Mouse (Mus musculus) thymus, postnatal 10 days (tissue): Measurements from ENCODE around the gene Pbx2.

Experiments used
- DNase-seq, 2 experiments: peaks; one replicate each; pipeline ENCODE4 v3.0.0; 2021; ENCODE audit warnings: low spot score in 2 of 2

Pbx2 gene

DNA sequence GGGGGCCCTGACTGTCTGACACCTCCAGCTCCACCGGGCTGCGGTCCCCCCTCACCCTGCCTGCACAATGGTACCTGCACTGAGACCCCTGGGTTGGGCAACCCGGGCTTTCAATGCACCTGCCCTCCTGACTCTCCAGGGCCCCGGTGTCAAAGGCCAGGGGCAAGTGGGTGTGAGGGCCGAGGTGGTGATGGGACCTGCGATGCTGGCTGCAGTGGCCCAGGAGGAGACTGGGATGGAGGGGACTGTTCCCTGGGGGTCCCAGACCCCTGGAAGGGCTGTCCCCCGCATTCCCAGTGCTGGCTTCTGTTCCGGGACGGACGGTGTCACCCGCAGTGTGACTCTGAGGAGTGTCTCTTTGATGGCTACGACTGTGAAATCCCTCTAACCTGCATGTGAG lies 8.5 kb upstream of the Pbx2 start:
- no peak for DNase-seq

DNA sequence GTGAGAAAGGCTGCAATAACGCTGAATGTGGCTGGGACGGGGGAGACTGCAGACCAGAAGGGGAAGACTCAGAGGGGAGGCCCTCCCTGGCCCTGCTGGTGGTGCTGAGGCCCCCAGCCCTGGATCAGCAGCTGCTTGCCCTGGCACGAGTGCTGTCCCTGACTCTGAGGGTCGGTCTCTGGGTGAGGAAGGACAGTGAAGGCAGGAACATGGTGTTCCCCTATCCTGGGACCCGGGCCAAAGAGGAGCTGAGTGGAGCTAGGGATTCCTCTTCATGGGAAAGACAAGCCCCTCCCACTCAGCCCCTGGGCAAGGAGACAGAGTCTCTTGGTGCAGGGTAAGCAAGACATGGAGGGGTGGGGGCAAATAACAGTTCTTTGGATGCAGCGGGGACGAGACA lies 7.7 kb upstream of the Pbx2 start:
- DNase-seq: no peak

DNA sequence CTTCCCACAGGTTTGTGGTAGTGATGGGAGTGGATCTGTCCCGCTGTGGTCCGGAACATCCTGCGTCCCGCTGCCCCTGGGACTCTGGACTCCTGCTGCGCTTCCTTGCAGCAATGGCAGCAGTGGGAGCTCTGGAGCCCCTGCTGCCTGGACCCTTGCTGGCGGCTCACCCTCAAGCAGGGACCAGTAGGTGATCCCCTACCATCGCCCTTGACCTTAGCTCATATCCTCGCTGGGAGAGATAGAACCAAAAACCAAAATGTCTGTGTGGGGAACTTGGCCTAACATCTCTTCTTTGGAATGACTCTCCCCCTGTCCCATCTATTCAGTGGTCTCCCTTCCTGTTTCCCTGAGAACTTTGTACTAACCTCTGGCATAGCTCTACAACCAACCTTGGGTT lies 7.2 kb upstream of the Pbx2 start:
- no peak for DNase-seq

DNA sequence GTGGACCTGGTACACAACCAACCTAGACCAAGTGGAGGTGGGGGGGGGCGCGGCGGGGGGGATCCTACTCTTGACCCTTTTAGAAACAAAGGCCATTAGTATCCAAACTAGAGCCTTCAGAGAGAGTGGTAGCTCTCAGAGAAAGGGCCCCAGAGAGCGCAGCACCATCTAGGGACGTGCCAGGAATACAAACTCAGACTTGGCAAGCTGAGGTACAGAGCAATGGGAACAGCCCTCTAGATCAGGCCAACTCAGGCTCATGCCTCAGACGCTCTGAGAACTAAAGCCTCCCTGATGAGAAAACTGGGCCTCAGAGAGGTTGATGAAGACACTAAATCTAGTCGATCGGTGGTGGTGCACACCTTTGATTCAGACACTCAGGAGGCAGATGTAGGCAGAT lies 5.9 kb upstream of the Pbx2 start:
- no peak for DNase-seq

DNA sequence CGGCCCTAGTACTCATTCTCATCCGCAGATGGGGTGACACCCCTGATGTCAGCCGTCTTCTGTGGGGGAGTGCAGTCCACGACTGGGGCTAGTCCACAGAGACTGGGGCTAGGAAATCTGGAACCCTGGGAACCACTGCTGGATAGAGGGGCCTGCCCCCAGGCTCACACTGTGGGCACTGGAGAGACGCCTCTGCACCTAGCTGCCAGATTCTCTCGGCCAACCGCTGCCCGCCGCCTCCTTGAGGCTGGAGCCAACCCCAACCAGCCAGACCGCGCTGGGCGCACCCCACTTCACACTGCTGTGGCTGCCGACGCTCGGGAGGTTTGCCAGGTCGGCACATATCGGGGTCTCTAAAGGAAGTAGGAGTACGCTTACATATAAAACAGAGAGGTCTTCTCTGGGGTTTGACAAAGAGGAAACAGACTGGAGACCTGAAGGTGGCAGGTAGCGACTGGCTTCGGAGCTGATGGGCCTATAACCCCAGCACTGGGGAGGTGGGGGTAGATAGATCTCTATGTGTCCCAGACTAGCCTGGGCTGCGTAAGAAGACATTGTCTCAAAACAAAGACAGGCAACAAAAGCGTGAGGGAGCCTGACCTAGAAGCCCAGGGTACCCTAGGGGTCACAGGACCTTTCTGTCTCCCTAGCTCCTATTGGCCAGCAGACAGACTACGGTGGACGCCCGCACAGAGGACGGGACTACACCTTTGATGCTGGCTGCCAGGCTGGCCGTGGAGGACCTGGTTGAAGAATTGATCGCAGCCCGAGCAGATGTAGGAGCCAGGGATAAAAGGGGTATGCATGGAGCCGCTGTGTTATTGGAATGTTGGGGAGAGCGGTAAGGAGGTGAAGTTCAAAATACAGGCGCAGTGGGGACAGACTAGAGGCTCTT lies 4.9 kb upstream of the Pbx2 start:
- DNase-seq: no peak

DNA sequence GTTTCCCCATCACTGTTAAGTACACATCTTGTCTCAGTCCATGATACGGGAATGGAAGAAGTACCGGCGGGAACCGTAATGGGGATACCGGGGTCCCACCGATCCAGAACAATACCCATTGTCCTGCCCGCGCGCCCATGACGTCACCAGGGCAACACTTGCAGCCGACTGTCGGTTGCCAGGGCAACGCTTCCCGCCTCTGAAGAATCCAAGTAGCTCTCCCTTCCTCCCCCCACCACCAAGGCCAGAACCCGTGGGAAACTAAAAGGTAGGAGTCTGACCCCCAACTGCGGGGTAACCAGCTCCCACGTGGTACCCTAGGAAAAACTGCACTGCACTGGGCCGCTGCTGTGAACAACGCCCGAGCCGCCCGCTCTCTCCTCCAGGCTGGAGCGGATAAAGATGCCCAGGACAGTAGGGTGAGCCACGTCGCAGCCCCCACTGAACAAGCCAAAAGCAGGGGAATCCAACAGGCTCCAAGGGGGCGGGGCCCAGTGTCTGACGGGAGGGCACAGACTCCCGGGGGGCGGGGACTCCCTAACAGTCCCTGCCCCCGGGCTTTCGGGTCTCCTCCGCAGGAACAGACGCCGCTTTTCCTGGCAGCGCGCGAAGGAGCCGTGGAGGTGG lies 4.2 kb upstream of the Pbx2 start:
- peak; percentile 87 to 88 for DNase-seq

DNA sequence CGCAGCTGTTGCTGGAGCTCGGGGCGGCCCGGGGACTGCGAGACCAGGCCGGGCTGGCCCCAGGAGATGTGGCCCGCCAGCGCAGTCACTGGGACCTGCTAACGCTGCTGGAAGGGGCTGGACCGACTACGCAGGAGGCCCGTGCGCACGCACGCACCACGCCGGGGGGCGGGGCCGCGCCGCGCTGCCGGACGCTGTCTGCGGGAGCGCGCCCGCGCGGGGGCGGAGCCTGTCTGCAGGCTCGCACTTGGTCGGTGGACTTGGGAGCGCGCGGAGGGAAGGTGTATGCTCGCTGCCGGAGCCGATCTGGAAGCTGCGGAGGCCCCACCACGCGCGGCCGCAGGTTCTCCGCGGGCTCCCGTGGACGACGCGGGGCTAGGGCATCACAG lies 3.6 kb upstream of the Pbx2 start:
- DNase-seq: peak; percentile 95 to 97

DNA sequence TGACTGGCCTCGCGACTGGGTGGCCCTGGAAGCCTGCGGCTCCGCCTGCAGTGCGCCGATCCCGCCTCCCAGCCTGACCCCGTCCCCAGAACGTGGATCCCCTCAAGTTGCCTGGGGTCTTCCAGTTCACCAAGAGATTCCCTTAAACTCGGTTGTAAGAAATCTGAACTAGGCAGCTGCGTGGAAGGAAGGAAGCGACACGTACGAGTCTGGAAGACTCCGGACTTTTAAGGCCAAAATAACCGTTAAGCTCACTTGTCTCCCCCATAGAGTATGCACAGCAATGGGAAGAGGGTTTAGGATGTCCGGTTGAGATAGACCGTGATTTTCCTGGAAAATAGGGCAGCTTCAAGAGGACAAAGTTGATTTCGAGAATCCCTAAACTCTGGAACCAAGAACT lies 3.3 kb upstream of the Pbx2 start:
- no peak for DNase-seq

DNA sequence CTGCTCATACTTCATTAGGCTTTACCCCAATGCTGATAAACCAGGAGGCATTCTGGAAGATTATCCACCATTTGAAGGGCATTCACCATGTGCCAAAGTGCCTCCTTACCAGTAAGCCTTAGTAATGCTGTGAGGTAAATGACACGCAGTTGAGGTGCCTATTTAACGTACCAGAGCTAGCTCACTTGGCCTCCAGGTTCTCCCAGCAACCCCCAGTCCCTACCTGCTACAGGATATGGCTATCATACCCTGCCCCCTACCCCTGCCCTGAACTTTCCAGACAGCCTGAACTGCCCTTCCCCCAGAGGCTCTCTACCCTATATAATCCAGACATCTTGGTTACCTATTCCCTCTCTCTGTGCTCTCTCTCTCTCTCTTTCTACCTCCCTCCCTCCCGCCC lies 2.3 kb upstream of the Pbx2 start:
- DNase-seq: no peak

DNA sequence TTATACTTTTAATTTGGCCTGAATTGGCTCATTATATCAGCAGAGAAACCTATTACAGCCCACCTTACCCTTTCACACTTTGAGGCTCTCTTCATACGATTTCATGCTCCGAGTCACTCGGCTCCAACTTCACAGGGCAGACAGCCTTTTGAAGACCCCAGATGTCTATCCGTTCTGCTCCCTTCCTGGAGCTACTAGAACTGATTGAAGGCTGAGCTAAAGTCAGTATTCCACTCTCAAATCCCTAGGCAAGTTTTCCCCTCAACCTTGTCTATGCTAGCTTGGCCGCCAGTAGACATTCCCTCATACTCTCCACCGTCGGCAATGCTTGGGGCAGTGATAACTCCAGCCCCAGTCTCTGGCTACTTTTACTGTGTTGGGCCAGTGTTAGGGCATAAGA lies 1.9 kb upstream of the Pbx2 start:
- no peak for DNase-seq

DNA sequence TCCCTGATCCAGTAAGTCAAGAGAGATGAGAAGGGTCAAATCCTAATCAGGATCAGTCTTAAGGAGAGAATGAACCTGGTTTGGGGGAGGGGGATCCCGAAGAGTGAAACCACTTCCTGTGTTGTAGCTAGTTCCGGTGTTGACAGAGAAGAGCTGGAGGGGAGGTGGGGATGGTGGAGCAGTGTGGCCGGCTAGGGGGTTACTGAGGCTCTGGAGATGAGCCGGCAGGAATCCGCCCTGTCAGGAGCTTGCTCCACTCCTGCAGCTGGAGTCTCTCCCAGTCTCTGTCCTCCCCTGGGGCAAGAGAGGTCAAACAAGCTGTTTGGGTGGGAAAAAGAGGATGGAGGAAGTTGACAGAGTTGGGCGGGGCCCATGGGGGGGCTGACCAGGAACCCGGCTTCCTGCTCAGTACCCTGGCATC lies 1.4 kb upstream of the Pbx2 start, which contains the start of gene Gpsm3:
TSS of gene Gpsm3 (plus strand) at position 126 of the 421 bp plus-strand sequence.
- DNase-seq: peak; percentile 71 to 74

DNA sequence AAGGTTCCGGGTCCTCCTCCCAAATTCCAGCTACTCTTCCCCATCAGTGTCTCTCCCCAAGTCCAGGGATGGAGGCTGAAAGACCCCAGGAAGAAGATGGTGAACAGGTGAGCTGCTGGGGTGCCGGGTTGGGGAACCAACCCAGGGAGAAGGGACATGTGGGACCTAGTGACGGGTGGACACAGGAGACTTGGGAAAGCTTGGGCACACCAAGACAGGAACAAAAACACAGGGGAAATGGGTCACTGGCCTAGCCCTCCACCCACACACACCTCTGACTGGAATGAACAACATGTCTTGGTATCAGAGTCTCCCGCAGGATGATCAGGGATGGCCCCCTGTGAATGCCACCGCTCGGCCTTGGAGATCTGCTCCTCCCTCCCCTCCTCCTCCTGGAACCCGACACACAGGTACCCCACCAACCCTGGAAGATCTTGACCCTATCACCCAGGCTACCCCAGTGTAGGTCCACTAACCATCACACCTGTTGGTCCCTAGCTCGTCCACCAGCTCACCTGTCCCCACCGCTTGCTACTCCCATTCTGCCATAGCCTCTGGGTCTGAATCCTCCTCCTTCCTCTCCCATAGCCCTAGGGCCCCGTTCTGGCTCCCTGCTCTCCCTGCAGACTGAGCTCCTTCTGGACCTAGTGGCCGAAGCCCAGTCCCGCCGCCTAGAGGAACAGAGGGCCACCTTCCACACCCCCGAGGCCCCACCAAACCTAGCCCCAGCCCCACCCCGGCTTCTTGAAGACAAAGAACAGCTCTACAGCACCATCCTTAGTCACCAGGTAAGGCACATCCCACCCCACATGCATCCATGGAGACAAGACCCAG lies 695 bp upstream of the Pbx2 start:
- DNase-seq: peak; percentile 32 to 38

DNA sequence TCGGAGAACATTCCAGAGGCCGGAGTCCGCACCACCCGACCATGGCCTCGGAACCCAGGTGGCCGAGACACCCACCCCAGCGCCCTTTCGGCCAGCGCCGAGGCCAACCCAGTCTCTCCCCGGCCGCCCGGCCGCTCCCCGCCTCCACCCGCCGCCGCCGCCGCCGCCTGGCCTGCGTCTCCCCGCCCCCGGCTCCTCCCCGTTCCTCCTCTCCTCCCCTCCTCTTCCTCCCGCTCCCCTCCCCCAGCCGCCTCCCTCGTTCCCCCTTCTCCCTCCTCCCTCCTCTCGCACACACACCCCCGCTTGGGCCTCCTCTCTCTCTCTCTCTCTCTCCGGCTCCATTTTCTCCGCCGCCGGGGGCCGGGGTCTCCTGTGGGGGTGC lies 919 bp downstream of the Pbx2 start:
- DNase-seq: peak; percentile 86 to 95

DNA sequence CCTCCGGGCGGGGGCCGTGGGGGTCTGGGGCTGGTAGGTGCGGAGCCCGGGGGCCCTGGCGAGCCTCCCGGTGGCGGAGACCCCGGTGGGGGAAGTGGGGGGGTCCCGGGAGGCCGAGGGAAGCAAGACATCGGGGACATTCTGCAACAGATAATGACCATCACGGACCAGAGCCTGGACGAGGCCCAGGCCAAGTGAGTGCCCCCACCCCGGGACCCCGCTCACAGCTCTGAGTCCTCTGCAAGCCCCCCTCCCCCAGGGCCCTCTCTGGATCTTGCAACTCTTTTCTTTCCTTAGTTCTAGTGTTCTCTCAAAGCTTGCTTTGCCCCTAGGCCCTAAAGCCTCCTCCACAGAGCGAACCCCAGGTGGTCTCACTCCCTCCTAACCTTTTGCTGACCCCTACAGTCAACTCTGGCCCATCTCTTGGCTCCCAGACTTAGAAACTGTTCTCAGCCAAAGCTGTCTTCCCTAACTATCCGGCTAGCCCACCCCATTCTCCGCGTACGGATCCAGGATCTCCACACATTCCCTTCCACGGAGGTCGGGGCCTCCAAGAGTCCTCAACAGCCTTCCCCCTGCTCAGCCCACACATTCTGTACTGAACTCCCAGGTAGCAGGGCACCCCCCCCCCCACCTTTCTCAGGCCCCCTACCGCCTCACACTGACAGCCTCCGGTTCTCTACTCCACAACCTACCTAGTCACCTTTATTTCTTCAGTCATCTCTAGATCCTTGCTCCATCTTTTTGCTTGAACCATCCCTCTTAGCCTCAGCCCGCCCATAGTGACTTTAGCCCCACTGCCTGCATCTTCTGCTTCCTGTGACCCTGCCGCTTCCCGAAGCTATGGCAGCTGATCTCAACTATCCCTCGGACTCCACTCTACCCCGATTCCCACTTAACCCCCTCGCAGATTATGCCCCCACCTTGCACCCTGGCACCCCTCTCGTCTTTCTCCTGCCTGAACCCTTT lies 1.8 kb downstream of the Pbx2 start:
- no peak for DNase-seq

DNA sequence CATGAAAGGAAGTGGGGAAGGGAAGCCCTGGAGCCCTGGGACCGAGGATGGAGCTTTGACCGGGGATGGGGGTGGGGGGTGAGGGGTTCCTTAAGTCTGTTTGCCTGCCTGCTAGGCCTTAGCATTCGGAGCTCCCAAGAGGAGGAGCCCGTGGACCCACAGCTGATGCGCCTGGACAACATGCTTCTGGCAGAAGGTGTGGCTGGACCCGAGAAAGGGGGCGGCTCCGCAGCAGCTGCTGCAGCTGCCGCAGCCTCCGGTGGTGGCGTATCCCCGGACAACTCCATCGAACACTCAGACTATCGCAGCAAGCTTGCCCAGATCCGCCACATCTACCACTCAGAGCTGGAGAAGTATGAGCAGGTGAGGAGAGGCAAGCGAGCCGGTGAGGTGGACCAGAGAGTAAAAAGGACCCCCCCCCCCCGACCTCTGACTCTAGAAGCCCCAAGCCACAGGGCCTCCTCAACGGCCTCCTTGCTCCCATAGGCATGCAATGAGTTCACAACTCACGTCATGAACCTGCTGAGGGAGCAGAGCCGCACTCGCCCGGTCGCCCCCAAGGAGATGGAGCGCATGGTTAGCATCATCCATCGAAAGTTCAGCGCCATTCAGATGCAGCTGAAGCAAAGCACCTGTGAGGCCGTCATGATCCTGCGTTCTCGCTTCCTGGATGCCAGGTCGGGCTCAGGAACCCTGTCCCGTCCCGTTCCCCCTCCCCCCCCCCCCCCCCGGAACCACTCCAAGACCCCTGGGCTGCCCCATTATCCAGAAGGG lies 2.9 kb downstream of the Pbx2 start:
- DNase-seq: no peak

DNA sequence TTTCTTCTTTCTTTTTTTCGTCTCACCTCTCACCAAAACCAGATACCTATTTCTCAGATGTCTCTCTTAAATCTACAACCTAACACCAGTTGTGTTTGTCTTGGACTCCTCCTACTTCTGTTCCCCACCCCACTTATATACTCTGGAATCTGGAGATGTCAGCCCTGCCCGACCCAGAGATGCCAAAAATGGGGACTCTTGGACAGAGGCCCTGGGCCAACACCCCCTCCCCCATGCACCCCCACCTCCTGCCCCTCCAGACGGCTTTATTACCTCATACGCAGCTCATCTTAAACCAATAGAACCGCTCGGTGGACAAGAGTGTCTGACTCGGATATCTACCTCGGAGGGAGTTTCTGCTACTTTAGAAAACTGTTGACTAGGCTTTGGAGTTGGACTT lies 5.0 kb downstream of the Pbx2 start:
- no peak for DNase-seq

DNA sequence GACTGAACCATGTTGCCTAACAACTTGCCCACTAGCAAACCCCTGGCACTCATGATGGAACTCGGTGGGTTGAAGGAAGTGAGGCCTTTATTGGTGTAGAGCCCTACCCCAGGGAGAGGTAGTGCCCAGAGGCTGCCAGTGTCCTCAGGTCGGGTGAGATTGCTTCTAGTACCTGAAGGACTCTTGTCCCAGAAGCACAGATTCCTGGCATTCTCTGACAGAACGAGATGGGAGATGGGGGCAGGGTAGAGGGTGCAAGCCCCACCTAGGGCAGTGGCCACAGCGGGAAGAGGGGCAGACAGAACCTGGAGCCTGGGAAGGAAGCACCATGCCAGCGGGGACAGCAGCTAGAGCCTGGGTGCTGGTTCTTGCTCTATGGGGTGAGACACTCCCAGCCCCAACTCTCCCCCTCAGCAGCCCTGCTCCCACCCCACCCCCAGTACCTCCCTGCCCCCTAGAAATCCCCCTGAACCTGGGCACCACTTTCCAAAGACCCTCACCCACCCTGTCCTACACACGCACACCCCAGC lies 6.6 kb downstream of the Pbx2 start, which contains the start of gene Ager:
TSS of gene Ager (plus strand) at position 297 of the 530 bp plus-strand sequence.
- no peak for DNase-seq

DNA sequence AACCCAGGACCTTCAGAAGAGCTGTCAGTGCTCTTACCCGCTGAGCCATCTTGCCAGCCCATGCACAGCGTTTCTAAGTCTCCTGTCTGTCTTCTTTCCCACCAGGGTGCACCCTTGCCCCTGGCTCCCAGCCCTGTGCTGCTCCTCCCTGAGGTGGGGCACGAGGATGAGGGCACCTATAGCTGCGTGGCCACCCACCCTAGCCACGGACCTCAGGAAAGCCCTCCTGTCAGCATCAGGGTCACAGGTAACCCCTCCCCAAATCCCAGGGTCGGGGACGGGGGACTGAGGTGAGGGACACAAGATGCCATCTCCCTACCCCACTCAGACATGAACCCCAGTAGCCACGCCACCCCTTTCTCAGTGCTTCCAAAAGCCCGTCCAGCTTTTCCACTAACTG lies 8.8 kb downstream of the Pbx2 start:
- DNase-seq: no peak

DNA sequence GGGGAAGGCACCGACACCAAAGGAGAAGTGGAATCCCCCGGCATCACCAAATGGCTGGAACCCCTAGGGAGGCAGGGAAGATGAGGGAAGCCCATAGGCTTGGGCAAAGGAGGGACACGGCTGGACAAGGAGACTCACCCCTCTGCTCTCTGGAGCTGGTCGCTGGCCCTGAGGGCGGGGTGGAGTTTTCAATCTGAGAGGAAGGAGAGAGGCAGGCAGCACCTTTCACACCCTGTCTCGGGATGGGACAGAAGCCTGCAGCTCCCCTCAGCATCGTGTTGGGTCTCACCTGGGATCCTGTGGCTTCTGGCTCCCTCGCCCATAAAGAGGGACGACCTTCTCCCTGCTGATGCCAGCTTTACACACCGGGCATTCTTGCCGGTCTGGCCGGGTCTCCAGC lies 10.7 kb downstream of the Pbx2 start:
- DNase-seq: no peak
